Mouse (Mus musculus): ENCODE data around the gene Ncs1.

GRCm38 (mm10) chr2:31278483-31278882, 32.9 kb downstream of the Ncs1 start:
- TF ChIP-seq CTCF (IDR thresholded peaks at IDR 0.05) (no peak), EP300 (IDR thresholded peaks at IDR 0.05; ENCODE audit: insufficient read depth, low read depth, low read length) (no peak)

Measured in heart, adult 2 months (tissue).